Mouse (Mus musculus) CH12.LX (cell line): ENCODE results near the gene Ppp1r8. TPM values are rescaled to one million over a fixed set of nuclear protein-coding genes. Genes with fewer than 3 reads are reported as not detected.
A peak's percentile ranks its signal among the peaks of the same experiment; 100 is the strongest.

ENCODE experiments used
- DNase-seq: peaks from one replicate; pipeline ENCODE4 v3.0.0-alpha.2; 2013; ENCODE audit errors: extremely low read depth
- H3K27ac ChIP-seq: 2 replicates; pipeline ENCODE4 v1.5.1; 2012; ENCODE audit warnings: low read depth, mild to moderate bottlenecking, control low read depth, moderate library complexity; ENCODE audit not compliant: insufficient read depth
- H3K27me3 ChIP-seq: replicated peaks from 2 replicates; pipeline ENCODE3; 2012; ENCODE audit warnings: inconsistent platforms
- H3K36me3 ChIP-seq, 2 experiments: replicated peaks in 1 of 2; 2 replicates each; pipeline versions ENCODE3 to v1.6.1; 2012; ENCODE audit warnings: inconsistent platforms in 1 of 2, low read length in 1 of 2, mild to moderate bottlenecking in 1 of 2, mixed read lengths in 1 of 2, moderate library complexity in 1 of 2; ENCODE audit not compliant: control insufficient read depth in 1 of 2, insufficient read depth in 1 of 2
- H3K4me1 ChIP-seq, 2 experiments: 2 replicates each; pipeline ENCODE4 v1.6.1; 2012; ENCODE audit warnings: inconsistent platforms in 1 of 2, moderate library complexity in 1 of 2; ENCODE audit not compliant: insufficient read depth in 2 of 2, control insufficient read depth in 1 of 2
- H3K4me2 ChIP-seq: 2 replicates; pipeline ENCODE4 v1.6.1; 2012; ENCODE audit warnings: low read depth, mild to moderate bottlenecking, control low read depth; ENCODE audit not compliant: poor library complexity, insufficient read depth, severe bottlenecking
- H3K4me3 ChIP-seq, 3 experiments: fragments of 150-350 bp in 1 of 3; sonication (generic) in 1 of 3; replicated peaks in 1 of 3; 2 replicates each; pipeline versions ENCODE3 to v1.5.1; 2011 to 2012; ENCODE audit warnings: low read depth in 2 of 3, low read length in 2 of 3, mild to moderate bottlenecking in 2 of 3, moderate library complexity in 2 of 3, control low read depth in 1 of 3, improper control_type of control experiment in 1 of 3, inconsistent platforms in 1 of 3, mixed read lengths in 1 of 3; ENCODE audit not compliant: poor library complexity in 1 of 3
- H3K79me2 ChIP-seq: replicated peaks from 2 replicates; pipeline ENCODE4 v1.6.1; 2012; ENCODE audit warnings: mild to moderate bottlenecking, moderate library complexity; ENCODE audit not compliant: control insufficient read depth, poor library complexity, insufficient read depth, severe bottlenecking; ENCODE audit errors: extremely low read depth
- H3K9ac ChIP-seq: 2 replicates; pipeline ENCODE4 v1.6.1; 2012; ENCODE audit warnings: low read depth, mild to moderate bottlenecking, control low read depth, moderate library complexity; ENCODE audit not compliant: insufficient read depth
- H3K9me3 ChIP-seq: replicated peaks from 2 replicates; pipeline ENCODE3; 2012; ENCODE audit warnings: low read length, inconsistent platforms, mixed read lengths
- BHLHE40 ChIP-seq: IDR thresholded peaks from 2 replicates; pipeline ENCODE4 v1.6.1; 2011; ENCODE audit warnings: mild to moderate bottlenecking, low read depth, low read length, improper control_type of control experiment
- CHD1 ChIP-seq: IDR thresholded peaks from 2 replicates; pipeline ENCODE4 v1.6.1; 2012; ENCODE audit warnings: low read depth, low read length, improper control_type of control experiment, inconsistent platforms
- CHD2 ChIP-seq: IDR thresholded peaks from 2 replicates; pipeline ENCODE4 v1.6.1; 2011; ENCODE audit warnings: low read length, improper control_type of control experiment
- CTCF ChIP-seq, 2 experiments: IDR thresholded peaks in 1 of 2; conservative IDR thresholded peaks in 1 of 2; 2 replicates each; pipeline ENCODE4 v1.5.1; 2011 to 2012; ENCODE audit warnings: low read depth in 2 of 2, low read length in 2 of 2, improper control_type of control experiment in 1 of 2, inconsistent platforms in 1 of 2, mild to moderate bottlenecking in 1 of 2, moderate library complexity in 1 of 2
- E2F4 ChIP-seq: IDR thresholded peaks from 2 replicates; pipeline ENCODE4 v1.6.1; 2011; ENCODE audit warnings: low read depth, low read length, improper control_type of control experiment; ENCODE audit not compliant: insufficient replicate concordance
- ELF1 ChIP-seq: IDR thresholded peaks from 2 replicates; pipeline ENCODE4 v1.6.1; 2014; ENCODE audit warnings: low read depth, mild to moderate bottlenecking, inconsistent platforms, low read length, improper control_type of control experiment
- EP300 ChIP-seq: IDR thresholded peaks from 2 replicates; pipeline ENCODE4 v1.6.1; 2011; ENCODE audit warnings: low read length, improper control_type of control experiment
- ETS1 ChIP-seq: conservative IDR thresholded peaks from 2 replicates; pipeline ENCODE4 v1.6.1; 2012; ENCODE audit warnings: low read depth, mild to moderate bottlenecking, inconsistent platforms, low read length, improper control_type of control experiment, moderate library complexity
- GABPA ChIP-seq: IDR thresholded peaks from 2 replicates; pipeline ENCODE4 v1.6.1; 2012; ENCODE audit warnings: low read depth, low read length, improper control_type of control experiment, inconsistent platforms; ENCODE audit not compliant: insufficient replicate concordance
- HCFC1 ChIP-seq: IDR thresholded peaks from 2 replicates; pipeline ENCODE4 v1.6.1; 2012; ENCODE audit warnings: low read depth, mild to moderate bottlenecking, inconsistent platforms, low read length, improper control_type of control experiment
- IRF4 ChIP-seq: IDR thresholded peaks from 2 replicates; pipeline ENCODE4 v1.6.1; 2014; ENCODE audit warnings: low read depth, mild to moderate bottlenecking, inconsistent platforms, low read length, improper control_type of control experiment
- JUN ChIP-seq: IDR thresholded peaks from 2 replicates; pipeline ENCODE4 v1.6.1; 2011; ENCODE audit warnings: low read depth, mild to moderate bottlenecking, low read length, improper control_type of control experiment, moderate library complexity; ENCODE audit not compliant: insufficient read depth
- JUND ChIP-seq: conservative IDR thresholded peaks from 2 replicates; pipeline ENCODE4 v1.6.1; 2011; ENCODE audit warnings: low read depth, low read length, improper control_type of control experiment
- KAT2A ChIP-seq: IDR thresholded peaks from 2 replicates; pipeline ENCODE4 v1.6.1; 2012; ENCODE audit warnings: low read length, improper control_type of control experiment, inconsistent platforms; ENCODE audit not compliant: insufficient replicate concordance
- MAFK ChIP-seq: IDR thresholded peaks from 2 replicates; pipeline ENCODE4 v1.6.1; 2011; ENCODE audit warnings: low read length, improper control_type of control experiment; ENCODE audit not compliant: insufficient replicate concordance
- MAX ChIP-seq: IDR thresholded peaks from 2 replicates; pipeline ENCODE4 v1.6.1; 2011; ENCODE audit warnings: low read length, improper control_type of control experiment
- MAZ ChIP-seq: IDR thresholded peaks from 2 replicates; pipeline ENCODE4 v1.6.1; 2012; ENCODE audit warnings: low read depth, mild to moderate bottlenecking, inconsistent platforms, low read length, improper control_type of control experiment, moderate library complexity
- MEF2A ChIP-seq: IDR thresholded peaks from 2 replicates; pipeline ENCODE4 v1.6.1; 2014; ENCODE audit warnings: low read depth, mild to moderate bottlenecking, inconsistent platforms, low read length, improper control_type of control experiment, borderline replicate concordance
- MXI1 ChIP-seq: IDR thresholded peaks from 2 replicates; pipeline ENCODE4 v1.6.1; 2011; ENCODE audit warnings: mild to moderate bottlenecking, low read depth, low read length, improper control_type of control experiment
- MYC ChIP-seq: IDR thresholded peaks from 2 replicates; pipeline ENCODE4 v1.6.1; 2011; ENCODE audit warnings: low read depth, mild to moderate bottlenecking, improper control_type of control experiment, low read length
- NELFE ChIP-seq: IDR thresholded peaks from 2 replicates; pipeline ENCODE4 v1.6.1; 2011; ENCODE audit warnings: low read depth, low read length, improper control_type of control experiment
- NRF1 ChIP-seq: IDR thresholded peaks from 2 replicates; pipeline ENCODE4 v1.6.1; 2014; ENCODE audit warnings: low read depth, mild to moderate bottlenecking, inconsistent platforms, low read length, improper control_type of control experiment, moderate library complexity
- PAX5 ChIP-seq: IDR thresholded peaks from 2 replicates; pipeline ENCODE4 v1.6.1; 2012; ENCODE audit warnings: low read length, inconsistent platforms, mixed read lengths
- POLR2A ChIP-seq: IDR thresholded peaks from 2 replicates; pipeline ENCODE4 v1.6.1; 2011; ENCODE audit warnings: low read depth, mild to moderate bottlenecking, improper control_type of control experiment, low read length
- POLR2AphosphoS2 ChIP-seq: IDR thresholded peaks from 2 replicates; pipeline ENCODE4 v1.6.1; 2011; ENCODE audit warnings: low read depth, low read length, improper control_type of control experiment
- RAD21 ChIP-seq: IDR thresholded peaks from 2 replicates; pipeline ENCODE4 v1.6.1; 2011; ENCODE audit warnings: low read depth, mild to moderate bottlenecking, low read length, improper control_type of control experiment, moderate library complexity
- RCOR1 ChIP-seq: conservative IDR thresholded peaks from 2 replicates; pipeline ENCODE4 v1.6.1; 2012; ENCODE audit warnings: low read depth, mild to moderate bottlenecking, inconsistent platforms, low read length, improper control_type of control experiment
- SIN3A ChIP-seq: IDR thresholded peaks from 2 replicates; pipeline ENCODE4 v1.6.1; 2012; ENCODE audit warnings: low read length, improper control_type of control experiment, inconsistent platforms
- SMC3 ChIP-seq: IDR thresholded peaks from 2 replicates; pipeline ENCODE4 v1.6.1; 2011; ENCODE audit warnings: low read depth, low read length, improper control_type of control experiment
- TBP ChIP-seq: conservative IDR thresholded peaks from 2 replicates; pipeline ENCODE4 v1.6.1; 2011; ENCODE audit warnings: low read depth, low read length, improper control_type of control experiment
- TCF12 ChIP-seq: IDR thresholded peaks from 2 replicates; pipeline ENCODE4 v1.6.1; 2014; ENCODE audit warnings: low read depth, mild to moderate bottlenecking, inconsistent platforms, low read length, improper control_type of control experiment
- UBTF ChIP-seq: IDR thresholded peaks from 2 replicates; pipeline ENCODE4 v1.6.1; 2012; ENCODE audit warnings: low read depth, mild to moderate bottlenecking, inconsistent platforms, low read length, improper control_type of control experiment, moderate library complexity
- USF1 ChIP-seq: IDR thresholded peaks from 2 replicates; pipeline ENCODE4 v1.6.1; 2014; ENCODE audit warnings: low read depth, mild to moderate bottlenecking, inconsistent platforms, low read length, improper control_type of control experiment
- USF2 ChIP-seq: conservative IDR thresholded peaks from 2 replicates; pipeline ENCODE4 v1.6.1; 2011; ENCODE audit warnings: low read depth, low read length, improper control_type of control experiment
- ZC3H11A ChIP-seq: IDR thresholded peaks from 2 replicates; pipeline ENCODE4 v1.6.1; 2012; ENCODE audit warnings: low read depth, mild to moderate bottlenecking, inconsistent platforms, low read length, improper control_type of control experiment
- ZKSCAN1 ChIP-seq: IDR thresholded peaks from 2 replicates; pipeline ENCODE4 v1.6.1; 2012; ENCODE audit warnings: low read depth, inconsistent platforms, low read length, improper control_type of control experiment, borderline replicate concordance
- ZMIZ1 ChIP-seq: IDR thresholded peaks from 2 replicates; pipeline ENCODE4 v1.6.1; 2012; ENCODE audit warnings: low read depth, mild to moderate bottlenecking, inconsistent platforms, low read length, improper control_type of control experiment
- ZNF384 ChIP-seq: IDR thresholded peaks from 2 replicates; pipeline ENCODE4 v1.6.1; 2012; ENCODE audit warnings: low read depth, low read length, improper control_type of control experiment, inconsistent platforms
- dilution Hi-C: fragments of 300-500 bp; cut with MboI; formaldehyde crosslinking; loops from 2 replicates; pipeline ENCODE4 v1.14.3; 2020; ENCODE audit warnings: low sequenced_read_pairs; ENCODE audit not compliant: extremely low pct_unique_long_range_greater_than_20kb, extremely low pct_ligation_motif_present
- in situ Hi-C: fragments of 300-500 bp; cut with MboI; formaldehyde crosslinking; loops from 3 replicates; pipeline ENCODE4 v1.14.3; 2019; ENCODE audit warnings: low sequenced_read_pairs, low pct_ligation_motif_present, low pct_unique_long_range_greater_than_20kb, mixed read lengths
- polyA plus RNA-seq: library from polyadenylated mRNA; unstranded; fragments of >175 nt; gene quantifications from 2 replicates; pipeline ENCODE4 v1.2.1, GENCODE M21; 2012; ENCODE audit warnings: low read depth; ENCODE audit not compliant: insufficient read length
- total RNA-seq, 2 experiments: library from RNA; depleted of rRNA; stranded (reverse); fragments of 300-350 nt in 1 of 2; fragments of >200 nt in 1 of 2; gene quantifications; 2 replicates each; pipeline ENCODE4 v1.2.3; 2012 to 2014

Ppp1r8 gene
- total RNA-seq (2012; rRNA removed) (89.0 and 105 TPM in 2 replicates), total RNA-seq (2014; rRNA removed) (141 and 153 TPM in 2 replicates), polyA plus RNA-seq (107 and 113 TPM in 2 replicates)

- in situ Hi-C loops, result no loop called here
- DNase-seq, result peak; percentile 96
- Histone ChIP-seq H3K4me1 (peaks cover 0 to 22% of the 10 kb centered on the region in 2 experiments; a peak in 2 of 4 replicates), H3K27ac (peak within 1 kb of the TSS; percentile 50), H3K36me3 (peaks cover 19 to 29% of the 10 kb centered on the region in 2 experiments), H3K9ac (peak within 1 kb of the TSS; percentile 90), H3K4me3 (peak within 1 kb of the TSS; percentile 90 to 97 (median 94)), H3K4me2 (peak within 1 kb of the TSS; percentile 97), H3K79me2 (peaks cover 48% of the 10 kb centered on the region), H3K9me3 (no peaks in the 10 kb centered on the region), H3K27me3 (no peaks in the 10 kb centered on the region)
- dilution Hi-C loops, result no loop called here
- TF ChIP-seq GABPA, result no peak
- no peak for TF ChIP-seq ZC3H11A
- peak; percentile 39; the same call in 1 of the 2 replicates for TF ChIP-seq CHD1
- peak; percentile 55 for TF ChIP-seq USF2
- no peak for TF ChIP-seq CHD2
- peak; percentile 55; the same call in 1 of the 2 replicates for TF ChIP-seq MAX
- TF ChIP-seq RCOR1, result no peak
- TF ChIP-seq SIN3A, result peak; percentile 83
- peak; percentile 99 for TF ChIP-seq POLR2A
- TF ChIP-seq TCF12, result peak; percentile 99
- TF ChIP-seq ELF1, result peak; percentile 78
- no peak for TF ChIP-seq JUND
- TF ChIP-seq HCFC1, result peak; percentile 82
- TF ChIP-seq ETS1, result no peak; the same call in 1 of the 2 replicates
- TF ChIP-seq UBTF, result 0 out of 2 replicates have a peak, but pooled peaks have one; percentile 49
- TF ChIP-seq RAD21, result no peak
- TF ChIP-seq NRF1, result peak; percentile 99
- TF ChIP-seq EP300, result no peak
- TF ChIP-seq IRF4, result no peak; the same call in 1 of the 2 replicates
- peak; percentile 69 for TF ChIP-seq POLR2AphosphoS2
- TF ChIP-seq MXI1, result peak; percentile 70
- TF ChIP-seq CTCF (conservative IDR thresholded peaks at IDR 0.05 in 1 of 2, IDR thresholded peaks at IDR 0.05 in 1 of 2; ENCODE audit: low read depth in 2 of 2, low read length in 2 of 2), result peak in 1 of 2 experiments; percentile 29; a peak in 1 of 4 replicates
- peak; percentile 83 for TF ChIP-seq USF1
- peak; percentile 59; the same call in 1 of the 2 replicates for TF ChIP-seq MYC
- TF ChIP-seq MAZ, result peak; percentile 95; the same call in 1 of the 2 replicates
- peak; percentile 87 for TF ChIP-seq BHLHE40
- no peak; the same call in 1 of the 2 replicates for TF ChIP-seq ZNF384
- no peak for TF ChIP-seq JUN
- no peak for TF ChIP-seq ZKSCAN1
- TF ChIP-seq SMC3, result no peak
- peak; percentile 89; the same call in 1 of the 2 replicates for TF ChIP-seq ZMIZ1
- TF ChIP-seq TBP, result peak; percentile 89; the same call in 1 of the 2 replicates
- TF ChIP-seq PAX5, result no peak
- TF ChIP-seq KAT2A, result peak; percentile 78; the same call in 1 of the 2 replicates
- TF ChIP-seq MAFK, result no peak
- no peak for TF ChIP-seq MEF2A
- TF ChIP-seq NELFE, result peak; percentile 97
- TF ChIP-seq E2F4, result peak; percentile 6; the same call in 1 of the 2 replicates
Observed at GRCm38 (mm10) chr4:132842970-132843704, at the start of gene Ppp1r8. Gene Ppp1r8 (minus strand): TSS chr4:132843169.
